Mouse (Mus musculus): ENCODE measurements around the gene Cnih4.
A peak's percentile ranks its signal among the peaks of the same experiment; 100 is the strongest.

Cnih4 gene

DNA sequence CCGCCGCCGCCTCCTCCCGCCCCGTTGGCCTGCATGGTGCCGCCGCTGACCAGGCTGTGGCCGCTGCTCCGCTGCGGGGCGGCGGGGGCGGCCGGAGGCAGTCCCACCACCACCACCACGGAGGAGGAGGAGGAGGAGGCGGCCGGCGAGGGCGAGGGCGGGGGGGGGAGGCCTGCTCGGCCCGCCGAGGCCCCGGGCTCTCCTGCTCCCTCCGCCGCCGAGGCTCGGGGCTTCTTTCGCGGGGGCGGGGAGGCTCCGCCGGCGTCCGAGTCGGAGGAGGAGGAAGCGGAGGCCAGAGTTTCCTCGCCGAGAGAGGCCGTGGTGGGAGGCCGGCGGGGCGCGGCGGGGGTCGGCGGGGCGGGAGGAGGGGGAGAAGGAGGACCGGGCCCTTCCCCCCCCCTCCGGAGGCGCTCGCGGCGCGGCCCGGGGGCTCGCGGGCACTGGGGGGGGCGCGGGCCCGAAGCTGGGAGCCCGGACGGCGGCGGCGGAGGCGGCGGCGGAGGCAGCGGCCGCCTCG lies 67.0 kb downstream of the Cnih4 start:
- DNase-seq (ENCODE audit: low read depth, low spot score): no peak

DNA sequence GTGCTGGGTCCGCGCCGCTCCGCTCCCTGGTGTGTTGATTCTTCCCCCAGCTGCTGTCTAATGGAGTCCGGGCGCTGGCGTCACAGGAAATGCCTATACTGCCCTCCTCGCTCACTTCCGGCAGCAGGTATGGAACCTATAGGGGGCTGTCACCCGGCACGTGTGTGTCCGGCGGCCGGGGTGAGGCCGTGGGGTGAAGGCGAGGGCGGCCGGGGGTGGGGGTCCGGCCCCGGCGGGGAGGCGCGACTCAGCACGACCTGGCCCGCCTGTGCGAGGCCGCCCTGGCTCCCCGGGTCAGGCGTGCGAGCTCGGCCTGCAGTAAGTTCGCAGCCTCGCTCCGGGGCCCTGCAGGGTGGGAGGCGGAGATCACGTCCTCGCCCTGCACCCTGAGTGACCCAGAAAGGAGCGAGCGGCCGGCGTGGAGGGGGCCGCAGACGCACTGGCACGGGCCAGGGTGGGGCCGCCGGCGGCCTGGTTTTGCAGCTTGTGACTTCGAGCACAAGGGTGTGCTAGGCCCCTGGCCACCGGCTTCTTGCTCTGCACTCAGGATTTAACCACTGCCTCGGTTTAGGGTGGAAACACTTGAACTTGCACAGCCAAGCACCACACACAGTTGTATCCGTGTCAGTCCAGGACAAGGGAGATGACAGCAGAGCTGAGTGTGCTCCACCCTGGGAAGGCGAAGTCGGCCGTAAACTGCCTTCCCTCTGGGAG lies 67.6 kb downstream of the Cnih4 start, which contains the start of gene Wdr26:
Gene Wdr26, minus strand, starts transcription at position 82 of the 714 bp plus-strand sequence.
- DNase-seq (ENCODE audit: low read depth, low spot score): peak; percentile 46

- DNase-seq (ENCODE audit: low read depth, low spot score): no peak
Observed at GRCm38 (mm10) chr1:181214296-181215035, 70.0 kb downstream of the Cnih4 start.

GRCm38 (mm10) chr1:181216315-181216714 lies 71.8 kb downstream of the Cnih4 start:
- DNase-seq (ENCODE audit: low read depth, low spot score): no peak
